Mouse (Mus musculus): ENCODE measurements around the gene Rptor. TPM values are rescaled to one million over a fixed set of nuclear protein-coding genes. Genes with fewer than 3 reads are reported as not detected.

Gene Rptor
- total and polyA plus RNA-seq, 2 experiments from 2014 or later: 8.0 to 46.7 TPM

DNA sequence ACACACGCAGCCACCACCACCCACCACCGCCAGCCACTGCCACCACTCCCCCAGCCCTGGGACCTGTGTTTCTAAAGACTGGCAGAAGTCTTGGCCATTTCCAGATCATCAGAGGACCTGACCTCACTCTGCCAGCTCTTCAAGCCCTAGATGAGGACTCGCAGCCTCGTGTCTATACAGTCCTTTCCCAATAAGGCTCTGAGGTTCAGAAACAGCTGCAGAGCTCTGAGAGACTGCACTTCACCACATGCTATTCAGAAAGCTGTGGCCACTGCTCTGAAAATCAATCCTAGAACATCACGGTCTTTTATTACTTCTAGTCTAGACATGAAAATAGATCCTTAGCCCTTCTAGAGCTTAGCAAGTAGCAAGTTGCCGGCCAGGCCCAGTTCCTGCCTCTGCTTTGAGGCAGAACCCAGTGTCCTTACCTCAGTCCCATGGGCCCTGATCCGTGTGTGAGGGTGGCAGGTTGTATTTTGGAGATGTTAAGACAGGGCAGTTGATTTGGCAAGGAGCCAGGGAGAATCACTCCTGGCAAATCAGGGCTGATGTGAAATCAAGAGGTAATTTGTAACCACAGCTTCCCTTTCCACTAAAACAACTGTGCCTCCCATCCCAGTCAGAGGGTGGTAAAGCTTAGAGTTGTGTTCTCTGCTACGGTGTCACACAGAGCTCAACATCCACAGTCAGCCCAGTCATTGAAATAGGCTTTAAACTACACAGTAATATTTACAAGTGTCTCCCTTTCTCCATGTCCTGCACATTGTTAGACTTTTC lies 260.0 kb downstream of the Rptor start:
- WGBS: 81% methylated on average over 8 of the region's 8 CpGs
- ATAC-seq (no peak), DNase-seq (no peak)
- Histone ChIP-seq H3K27ac (ENCODE audit: low read depth, low read length) (no peak overlapping the region), H3K9me3 (ENCODE audit: low read length) (no peaks in the 10 kb centered on the region), H3K36me3 (ENCODE audit: insufficient read depth) (peaks cover 14% of the 10 kb centered on the region; the same call in 1 of the 2 replicates), H3K4me3 (ENCODE audit: low read depth, low read length) (no peak overlapping the region), H3K9ac (no peak overlapping the region), H3K4me2 (ENCODE audit: low read depth) (no peak overlapping the region), H3K27me3 (ENCODE audit: insufficient read depth, low read length) (no peaks in the 10 kb centered on the region), H3K4me1 (ENCODE audit: insufficient read depth) (peaks cover 5% of the 10 kb centered on the region)
- no peak for TF ChIP-seq CTCF (IDR thresholded peaks at IDR 0.05; ENCODE audit: low read depth)

DNA sequence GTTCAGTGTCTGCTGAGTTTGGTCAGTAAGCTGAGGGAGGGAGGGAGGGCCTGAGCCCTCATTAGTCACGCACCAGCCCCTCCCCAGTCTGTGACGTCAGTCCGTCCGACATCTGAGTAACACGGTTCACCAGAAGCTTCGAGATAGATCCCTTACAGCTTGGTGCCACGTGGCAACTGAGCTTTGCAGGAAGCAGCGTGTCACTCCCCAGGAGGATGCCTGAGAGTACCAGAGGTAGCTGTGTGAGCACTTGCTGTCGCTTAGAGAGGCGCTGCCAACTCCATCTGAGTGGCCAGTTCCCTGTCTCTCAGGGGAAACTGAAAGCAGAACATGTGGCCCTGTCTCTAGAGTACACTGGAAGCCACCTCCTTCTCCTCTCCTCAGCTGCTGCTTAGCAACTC lies 260.7 kb downstream of the Rptor start:
- no peak for ATAC-seq
- Histone ChIP-seq H3K36me3 (ENCODE audit: insufficient read depth) (peaks cover 11% of the 10 kb centered on the region; the same call in 1 of the 2 replicates), H3K9ac (no peak overlapping the region), H3K4me2 (ENCODE audit: low read depth) (no peak overlapping the region), H3K4me1 (ENCODE audit: insufficient read depth) (peaks cover 5% of the 10 kb centered on the region; the same call in 1 of the 2 replicates), H3K4me3 (ENCODE audit: low read depth, low read length) (no peak overlapping the region), H3K27ac (ENCODE audit: low read depth, low read length) (no peak overlapping the region), H3K9me3 (ENCODE audit: low read length) (no peaks in the 10 kb centered on the region), H3K27me3 (ENCODE audit: insufficient read depth, low read length) (no peaks in the 10 kb centered on the region)
- no peak for TF ChIP-seq CTCF (IDR thresholded peaks at IDR 0.05; ENCODE audit: low read depth)
- 56% methylated on average over 10 of the region's 10 CpGs for WGBS
- no peak for DNase-seq

DNA sequence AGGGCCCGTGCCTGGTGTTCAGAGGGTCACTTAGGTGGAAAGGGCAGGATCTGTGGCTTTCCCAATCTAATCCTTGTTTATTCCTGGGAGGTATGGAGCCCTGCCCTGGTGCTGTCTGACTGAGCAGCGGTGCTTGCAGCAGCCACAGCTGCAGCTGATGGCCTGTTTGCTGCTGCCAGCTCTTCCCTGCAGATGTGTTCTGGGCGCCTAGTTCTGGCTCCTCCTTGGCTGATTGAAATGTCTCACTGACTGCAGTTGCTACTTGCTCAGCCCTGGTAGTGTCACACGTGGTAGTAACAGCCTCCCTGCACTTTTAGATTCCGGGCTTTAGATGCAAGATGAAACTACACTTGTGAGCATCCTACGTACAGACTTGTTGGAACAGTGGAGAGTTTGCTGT lies 264.1 kb downstream of the Rptor start:
- ATAC-seq: no peak
- Histone ChIP-seq H3K4me2 (ENCODE audit: low read depth) (no peak overlapping the region), H3K27me3 (ENCODE audit: insufficient read depth, low read length) (no peaks in the 10 kb centered on the region), H3K9me3 (ENCODE audit: low read length) (no peaks in the 10 kb centered on the region), H3K27ac (ENCODE audit: low read depth, low read length) (no peak overlapping the region), H3K36me3 (ENCODE audit: insufficient read depth) (peaks cover 10% of the 10 kb centered on the region; the same call in 1 of the 2 replicates), H3K4me1 (ENCODE audit: insufficient read depth) (no peaks in the 10 kb centered on the region), H3K9ac (no peak overlapping the region), H3K4me3 (ENCODE audit: low read depth, low read length) (no peak overlapping the region)
- no peak for TF ChIP-seq CTCF (IDR thresholded peaks at IDR 0.05; ENCODE audit: low read depth)
- no peak for DNase-seq
- WGBS: 78% methylated on average over 6 of the region's 6 CpGs

DNA sequence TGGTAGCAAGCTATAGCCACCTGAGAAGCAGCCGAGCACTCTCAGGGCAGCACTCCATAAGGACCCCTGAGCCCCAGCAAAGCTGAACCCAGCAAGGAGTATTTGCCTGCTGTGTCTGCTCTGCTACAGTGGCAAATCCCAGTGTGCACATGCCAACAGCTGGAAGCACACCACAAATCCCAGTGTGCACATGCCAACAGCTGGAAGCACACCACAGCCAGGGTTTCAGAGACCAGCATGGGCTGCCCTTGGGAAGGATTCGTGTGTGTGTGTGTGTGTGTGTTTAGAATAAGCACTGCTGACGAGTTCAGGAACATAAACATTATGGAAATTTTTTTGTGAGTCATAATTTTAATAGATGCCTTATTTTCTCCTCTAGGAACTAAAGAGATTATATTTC lies 265.4 kb downstream of the Rptor start:
- no peak for DNase-seq
- Histone ChIP-seq H3K36me3 (ENCODE audit: insufficient read depth) (peaks cover 23% of the 10 kb centered on the region), H3K4me2 (ENCODE audit: low read depth) (no peak overlapping the region), H3K9ac (no peak overlapping the region), H3K4me1 (ENCODE audit: insufficient read depth) (no peaks in the 10 kb centered on the region), H3K9me3 (ENCODE audit: low read length) (no peaks in the 10 kb centered on the region), H3K27me3 (ENCODE audit: insufficient read depth, low read length) (no peaks in the 10 kb centered on the region), H3K4me3 (ENCODE audit: low read depth, low read length) (no peak overlapping the region), H3K27ac (ENCODE audit: low read depth, low read length) (no peak overlapping the region)
- no peak for TF ChIP-seq CTCF (IDR thresholded peaks at IDR 0.05; ENCODE audit: low read depth)
- no peak for ATAC-seq
- 77% methylated on average over 3 of the region's 3 CpGs for whole genome bisulfite sequencing

DNA sequence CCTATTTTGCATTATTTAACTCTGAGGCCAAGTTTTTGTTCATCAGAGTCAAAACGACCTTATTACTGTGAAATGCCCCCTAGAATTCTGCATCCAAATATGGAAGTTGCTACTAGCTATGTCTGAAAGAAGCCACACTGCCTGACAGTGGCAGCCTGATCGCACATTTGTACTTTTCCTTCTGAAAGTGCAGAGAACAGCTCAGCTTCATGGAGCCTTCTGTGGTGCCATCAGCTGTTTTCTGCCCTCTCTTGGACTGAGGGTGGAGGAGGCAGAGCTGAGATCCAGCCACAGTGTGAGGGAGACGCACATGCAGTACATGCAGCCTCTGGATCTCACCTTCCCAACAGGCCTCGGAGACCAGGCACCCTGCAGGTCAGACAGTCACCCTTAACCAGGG lies 265.9 kb downstream of the Rptor start:
- H3K9ac ChIP-seq: no peak overlapping the region
- TF ChIP-seq CTCF (IDR thresholded peaks at IDR 0.05; ENCODE audit: low read depth): no peak
- no peaks in the 10 kb centered on the region for H3K9me3 ChIP-seq (ENCODE audit: low read length)
- DNase-seq: no peak
- peaks cover 27% of the 10 kb centered on the region for H3K36me3 ChIP-seq (ENCODE audit: insufficient read depth)
- H3K4me1 ChIP-seq (ENCODE audit: insufficient read depth): no peaks in the 10 kb centered on the region
- 85% methylated on average over 4 of the region's 4 CpGs for WGBS
- ATAC-seq: no peak
- no peak overlapping the region for H3K4me2 ChIP-seq (ENCODE audit: low read depth)
- H3K4me3 ChIP-seq (ENCODE audit: low read depth, low read length): no peak overlapping the region
- H3K27ac ChIP-seq (ENCODE audit: low read depth, low read length): no peak overlapping the region
- no peaks in the 10 kb centered on the region for H3K27me3 ChIP-seq (ENCODE audit: insufficient read depth, low read length)

DNA sequence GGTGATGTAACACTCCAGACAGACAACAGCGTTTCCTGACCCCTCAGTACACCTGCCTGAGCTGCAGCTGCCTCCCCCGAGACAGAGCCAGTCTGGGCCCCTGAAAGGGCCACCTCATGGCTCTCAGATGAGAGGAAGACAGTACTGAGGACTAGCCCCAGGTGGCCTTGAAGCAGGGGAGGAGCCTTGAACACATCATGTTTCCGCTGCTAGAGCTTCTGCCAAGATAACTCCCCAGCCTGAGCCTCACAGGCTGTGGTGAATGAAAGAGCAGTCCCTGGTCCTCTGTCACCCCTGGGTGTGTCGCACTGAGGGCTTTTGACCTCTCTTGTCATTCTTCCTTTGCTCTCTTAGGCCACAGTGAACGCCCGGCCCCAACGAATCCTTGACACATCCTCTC lies 268.4 kb downstream of the Rptor start:
- H3K27me3 ChIP-seq (ENCODE audit: insufficient read depth, low read length): no peaks in the 10 kb centered on the region
- H3K4me2 ChIP-seq (ENCODE audit: low read depth): no peak overlapping the region
- 90% methylated on average over 7 of the region's 7 CpGs for WGBS
- H3K4me1 ChIP-seq (ENCODE audit: insufficient read depth): no peaks in the 10 kb centered on the region
- H3K27ac ChIP-seq (ENCODE audit: low read depth, low read length): no peak overlapping the region
- no peak overlapping the region for H3K4me3 ChIP-seq (ENCODE audit: low read depth, low read length)
- peaks cover 47% of the 10 kb centered on the region for H3K36me3 ChIP-seq (ENCODE audit: insufficient read depth)
- ATAC-seq: no peak
- H3K9ac ChIP-seq: no peak overlapping the region
- no peak for TF ChIP-seq CTCF (IDR thresholded peaks at IDR 0.05; ENCODE audit: low read depth)
- DNase-seq: no peak
- no peaks in the 10 kb centered on the region for H3K9me3 ChIP-seq (ENCODE audit: low read length)

DNA sequence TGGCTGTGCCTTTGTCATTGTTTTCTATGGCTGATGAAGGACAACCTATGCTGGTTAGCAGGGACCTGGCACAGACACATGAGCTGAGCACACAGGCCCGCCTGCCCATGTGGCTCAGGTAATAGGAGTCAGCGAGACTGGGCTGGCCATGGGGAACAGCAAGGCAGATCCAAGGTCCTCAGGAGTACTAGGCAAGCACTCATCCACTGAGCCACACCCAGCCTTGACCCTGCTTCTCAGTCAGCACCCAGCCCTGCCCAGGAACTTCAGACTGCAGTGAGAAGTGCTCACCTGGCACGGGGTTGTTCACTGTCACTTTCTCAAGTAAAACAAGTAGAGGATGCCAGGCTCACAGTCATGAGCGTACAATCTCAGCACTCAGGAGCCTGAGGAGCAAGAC lies 270.9 kb downstream of the Rptor start:
- Histone ChIP-seq H3K4me3 (ENCODE audit: low read depth, low read length) (no peak overlapping the region), H3K27ac (ENCODE audit: low read depth, low read length) (no peak overlapping the region), H3K4me1 (ENCODE audit: insufficient read depth) (no peaks in the 10 kb centered on the region), H3K9me3 (ENCODE audit: low read length) (no peaks in the 10 kb centered on the region), H3K4me2 (ENCODE audit: low read depth) (no peak overlapping the region), H3K27me3 (ENCODE audit: insufficient read depth, low read length) (no peaks in the 10 kb centered on the region), H3K9ac (no peak overlapping the region), H3K36me3 (ENCODE audit: insufficient read depth) (peaks cover 54% of the 10 kb centered on the region)
- no peak for DNase-seq
- no peak for ATAC-seq
- no peak for TF ChIP-seq CTCF (IDR thresholded peaks at IDR 0.05; ENCODE audit: low read depth)
- WGBS: 98% methylated on average over 4 of the region's 4 CpGs
